Mouse (Mus musculus): ENCODE results near the gene Rasgrf1. TPM values are rescaled to one million over a fixed set of nuclear protein-coding genes. Genes with fewer than 3 reads are reported as not detected.
A peak's percentile ranks its signal among the peaks of the same experiment; 100 is the strongest.
"Not testable (repeated sequence)": the region's sequence is repeated elsewhere in the genome, so short reads cannot be mapped to it uniquely, and the experiment has no call there.

Gene Rasgrf1
- total and polyA plus RNA-seq, 2 experiments from 2014 or later: 28.3 to 53.4 TPM

- no peak overlapping the region; the same call in 1 of the 2 replicates for H3K27ac ChIP-seq
- H3K4me1 ChIP-seq (ENCODE audit: insufficient read depth, low read length): no peaks in the 10 kb centered on the region
- ATAC-seq: peak; percentile 87
- peak; percentile 45 for DNase-seq (ENCODE audit: low spot score)
- H3K9me3 ChIP-seq (ENCODE audit: low read length): no peaks in the 10 kb centered on the region
- TF ChIP-seq CTCF (IDR thresholded peaks at IDR 0.05; ENCODE audit: low read depth): peak; percentile 52
- under 1% methylated on average over 37 of the region's 37 CpGs for WGBS
- 0 out of 2 replicates have a peak overlapping the region, but pooled peaks have one; percentile 40 for H3K9ac ChIP-seq (replicated peaks; ENCODE audit: low read length)
- no peaks in the 10 kb centered on the region for H3K27me3 ChIP-seq (ENCODE audit: insufficient read depth, low read length)
- peak overlapping the region; percentile 67 for H3K4me2 ChIP-seq (ENCODE audit: low read depth, low read length)
- peak overlapping the region; percentile 39 for H3K4me3 ChIP-seq (ENCODE audit: low read length)
- H3K36me3 ChIP-seq (ENCODE audit: insufficient read depth, low read length): no peaks in the 10 kb centered on the region
These were observed 144.8 kb downstream of the Rasgrf1 start for GRCm38 (mm10) chr9:90054371-90055145.

- no peak for TF ChIP-seq CTCF (IDR thresholded peaks at IDR 0.05; ENCODE audit: low read depth)
- 49% methylated on average over 5 of the region's 5 CpGs for WGBS
- Histone ChIP-seq H3K9ac (replicated peaks; ENCODE audit: low read length) (no peak overlapping the region), H3K4me1 (ENCODE audit: insufficient read depth, low read length) (no peaks in the 10 kb centered on the region), H3K36me3 (ENCODE audit: insufficient read depth, low read length) (no peaks in the 10 kb centered on the region), H3K27me3 (ENCODE audit: insufficient read depth, low read length) (no peaks in the 10 kb centered on the region), H3K4me3 (ENCODE audit: low read length) (peak overlapping the region; percentile 39), H3K4me2 (ENCODE audit: low read depth, low read length) (peak overlapping the region; percentile 67), H3K9me3 (ENCODE audit: low read length) (no peaks in the 10 kb centered on the region), H3K27ac (no peak overlapping the region)
- DNase-seq (ENCODE audit: low spot score) (peak; percentile 26), ATAC-seq (no peak)
These were observed 145.7 kb downstream of the Rasgrf1 start for GRCm38 (mm10) chr9:90055409-90055808.

GRCm38 (mm10) chr9:90055911-90056310 lies 146.2 kb downstream of the Rasgrf1 start:
- H3K4me3 ChIP-seq (ENCODE audit: low read length): no peak overlapping the region
- no peak for ATAC-seq
- H3K4me2 ChIP-seq (ENCODE audit: low read depth, low read length): no peak overlapping the region
- H3K27ac ChIP-seq: no peak overlapping the region
- H3K27me3 ChIP-seq (ENCODE audit: insufficient read depth, low read length): no peaks in the 10 kb centered on the region
- H3K9ac ChIP-seq (replicated peaks; ENCODE audit: low read length): no peak overlapping the region
- H3K36me3 ChIP-seq (ENCODE audit: insufficient read depth, low read length): no peaks in the 10 kb centered on the region
- WGBS: 86% methylated on average over 3 of the region's 3 CpGs
- H3K9me3 ChIP-seq (ENCODE audit: low read length): no peaks in the 10 kb centered on the region
- no peak for TF ChIP-seq CTCF (IDR thresholded peaks at IDR 0.05; ENCODE audit: low read depth)
- DNase-seq (ENCODE audit: low spot score): no peak
- no peaks in the 10 kb centered on the region for H3K4me1 ChIP-seq (ENCODE audit: insufficient read depth, low read length)

GRCm38 (mm10) chr9:90056716-90057115 lies 147.0 kb downstream of the Rasgrf1 start:
- Histone ChIP-seq H3K27me3 (ENCODE audit: insufficient read depth, low read length) (no peaks in the 10 kb centered on the region), H3K9me3 (ENCODE audit: low read length) (no peaks in the 10 kb centered on the region), H3K4me3 (ENCODE audit: low read length) (no peak overlapping the region), H3K4me1 (ENCODE audit: insufficient read depth, low read length) (no peaks in the 10 kb centered on the region), H3K36me3 (ENCODE audit: insufficient read depth, low read length) (no peaks in the 10 kb centered on the region), H3K4me2 (ENCODE audit: low read depth, low read length) (no peak overlapping the region), H3K9ac (replicated peaks; ENCODE audit: low read length) (no peak overlapping the region), H3K27ac (no peak overlapping the region)
- DNase-seq (ENCODE audit: low spot score) (peak; percentile 3), ATAC-seq (no peak)
- no peak for TF ChIP-seq CTCF (IDR thresholded peaks at IDR 0.05; ENCODE audit: low read depth)
- WGBS: 67% methylated on average over 2 of the region's 2 CpGs

- ATAC-seq: no peak
These were observed 150.3 kb downstream of the Rasgrf1 start for GRCm38 (mm10) chr9:90059828-90060573.

GRCm38 (mm10) chr9:90060574-90060875 lies 150.8 kb downstream of the Rasgrf1 start:
- H3K27ac ChIP-seq: no peak overlapping the region
- no peaks in the 10 kb centered on the region for H3K36me3 ChIP-seq (ENCODE audit: insufficient read depth, low read length)
- H3K4me1 ChIP-seq (ENCODE audit: insufficient read depth, low read length): no peaks in the 10 kb centered on the region
- no peak overlapping the region for H3K4me3 ChIP-seq (ENCODE audit: low read length)
- H3K9ac ChIP-seq (replicated peaks; ENCODE audit: low read length): no peak overlapping the region
- no peaks in the 10 kb centered on the region for H3K9me3 ChIP-seq (ENCODE audit: low read length)
- no peak overlapping the region for H3K4me2 ChIP-seq (ENCODE audit: low read depth, low read length)
- ATAC-seq (no peak), DNase-seq (ENCODE audit: low spot score) (no peak)
- WGBS: 72% methylated on average over 2 of the region's 2 CpGs
- no peaks in the 10 kb centered on the region for H3K27me3 ChIP-seq (ENCODE audit: insufficient read depth, low read length)
- TF ChIP-seq CTCF (IDR thresholded peaks at IDR 0.05; ENCODE audit: low read depth): no peak

More at GRCm38 (mm10) chr9:90059828-90060573, 150.3 kb downstream of the Rasgrf1 start:
- WGBS: 86% methylated on average over 9 of the region's 9 CpGs
- no peak for TF ChIP-seq CTCF (IDR thresholded peaks at IDR 0.05; ENCODE audit: low read depth)
- H3K27ac ChIP-seq: no peak overlapping the region
- no peak for DNase-seq (ENCODE audit: low spot score)
- no peak overlapping the region for H3K4me2 ChIP-seq (ENCODE audit: low read depth, low read length)
- H3K9me3 ChIP-seq (ENCODE audit: low read length): no peaks in the 10 kb centered on the region
- H3K4me1 ChIP-seq (ENCODE audit: insufficient read depth, low read length): no peaks in the 10 kb centered on the region
- H3K27me3 ChIP-seq (ENCODE audit: insufficient read depth, low read length): no peaks in the 10 kb centered on the region
- H3K9ac ChIP-seq (replicated peaks; ENCODE audit: low read length): no peak overlapping the region
- H3K4me3 ChIP-seq (ENCODE audit: low read length): no peak overlapping the region
- H3K36me3 ChIP-seq (ENCODE audit: insufficient read depth, low read length): no peaks in the 10 kb centered on the region

- H3K9ac ChIP-seq (replicated peaks; ENCODE audit: low read length); H3K4me1 ChIP-seq (ENCODE audit: insufficient read depth, low read length); H3K36me3 ChIP-seq (ENCODE audit: insufficient read depth, low read length); ATAC-seq; DNase-seq (ENCODE audit: low spot score); H3K4me3 ChIP-seq (ENCODE audit: low read length); H3K27ac ChIP-seq; H3K9me3 ChIP-seq (ENCODE audit: low read length); H3K27me3 ChIP-seq (ENCODE audit: insufficient read depth, low read length); H3K4me2 ChIP-seq (ENCODE audit: low read depth, low read length): not testable (repeated sequence)
- 97% methylated on average over 5 of the region's 5 CpGs for WGBS
These were observed 151.2 kb downstream of the Rasgrf1 start for GRCm38 (mm10) chr9:90060932-90061331.
